Mouse (Mus musculus): Measurements from ENCODE around the gene Map3k6.
A peak's percentile ranks its signal among the peaks of the same experiment; 100 is the strongest.

Map3k6 gene

DNA sequence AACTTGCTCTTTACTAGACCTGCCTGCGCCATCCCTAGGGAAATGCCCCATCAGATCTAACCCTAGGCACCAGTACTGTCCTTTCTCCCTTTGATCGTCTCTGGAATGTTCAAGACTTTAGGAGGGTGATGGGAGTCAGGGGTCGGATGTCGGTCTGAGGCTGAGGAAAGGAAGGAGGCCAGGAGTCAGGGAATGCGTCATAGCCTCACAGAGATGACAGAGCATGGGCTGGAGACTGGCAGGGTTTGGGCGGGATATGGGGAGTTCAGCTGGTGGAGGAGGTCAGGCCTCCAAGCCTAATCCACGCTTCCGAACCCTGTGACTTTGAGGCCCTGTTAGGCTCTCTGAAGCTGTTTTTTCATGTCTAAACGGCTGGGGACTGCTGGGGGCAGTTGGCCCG is 27.0 kb upstream of the Map3k6 start:
- DNase-seq (ENCODE audit: low spot score in 2 of 2) = no peak

DNA sequence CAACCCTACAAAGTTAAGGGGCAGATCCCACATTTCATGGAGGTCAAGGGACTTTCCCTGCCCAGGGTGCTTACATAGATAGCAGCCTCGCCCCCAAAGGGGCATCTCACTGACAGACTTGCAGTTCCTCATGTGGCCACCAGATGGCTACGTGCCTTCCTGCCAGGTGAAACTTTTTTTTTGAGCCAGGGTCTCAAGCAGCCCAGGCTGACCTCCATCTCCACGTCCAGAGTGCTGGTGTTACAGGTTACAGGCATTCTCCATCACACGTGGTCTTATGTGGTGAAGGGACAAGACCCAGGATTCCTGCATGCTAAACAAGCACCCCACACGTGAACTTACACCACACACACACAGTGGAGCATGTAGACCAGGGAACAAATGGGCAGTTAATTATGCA is 23.0 kb upstream of the Map3k6 start:
- DNase-seq (ENCODE audit: low spot score in 2 of 2) = peak; percentile 67 to 89

DNA sequence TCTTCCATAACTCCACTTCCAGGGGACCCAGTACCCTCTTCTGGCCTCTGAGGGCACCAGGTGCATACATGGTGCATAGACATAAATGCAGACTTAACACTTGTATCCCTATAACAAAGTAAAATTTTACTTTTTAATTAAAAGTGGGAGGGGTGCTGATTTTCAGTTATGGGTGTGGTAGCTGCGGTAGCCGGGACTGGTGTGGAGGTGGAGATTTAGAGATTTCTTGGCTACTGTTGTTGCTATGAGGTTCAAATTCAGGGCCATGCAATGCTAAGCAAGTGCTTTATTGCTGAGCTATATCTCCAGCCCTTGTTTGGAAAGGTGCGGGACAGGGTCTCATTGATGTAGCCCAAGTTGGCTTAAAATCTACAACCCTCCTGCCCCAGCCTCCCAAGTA is 21.9 kb upstream of the Map3k6 start:
- DNase-seq (ENCODE audit: low spot score in 2 of 2) = no peak

DNA sequence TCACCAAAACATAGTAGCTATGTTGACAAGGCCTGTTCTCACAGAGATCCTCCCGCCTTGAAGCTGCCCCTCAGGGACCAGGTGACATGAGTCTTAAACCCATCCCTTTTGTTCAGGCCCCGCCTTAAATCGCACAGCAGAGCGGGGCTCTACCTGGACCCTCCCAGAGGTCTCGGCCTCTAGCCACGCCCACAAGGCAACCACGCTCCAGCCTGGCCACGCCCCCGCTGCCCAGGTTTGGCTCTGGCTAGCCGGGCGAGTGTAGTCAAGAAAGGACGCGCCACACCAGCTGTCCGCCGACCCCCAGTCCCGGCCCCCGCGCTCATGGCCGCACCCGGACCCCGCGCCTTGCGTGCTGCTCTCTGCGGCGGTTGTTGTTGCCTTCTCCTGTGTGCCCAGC is 20.0 kb upstream of the Map3k6 start:
- no peak for DNase-seq (ENCODE audit: low spot score in 2 of 2)

DNA sequence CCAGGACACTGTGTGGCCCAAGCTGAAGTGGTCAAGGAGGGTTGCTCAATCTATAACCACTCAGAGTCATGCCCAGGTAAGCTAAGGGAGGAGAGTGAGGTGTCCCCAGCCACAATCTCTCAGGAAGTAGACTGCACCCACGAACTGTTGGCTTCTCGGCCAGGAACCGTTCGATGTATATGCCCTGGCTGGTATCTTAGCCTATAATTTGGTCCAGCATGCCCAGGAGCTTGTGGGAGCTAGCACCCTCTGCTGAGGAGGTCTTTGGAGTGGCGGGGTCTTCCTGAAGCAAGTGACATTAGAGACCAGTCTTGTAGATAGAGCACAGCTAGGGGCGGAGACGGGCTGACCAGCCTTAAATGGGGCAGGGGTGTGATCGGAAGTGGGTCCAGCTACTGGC is 18.9 kb upstream of the Map3k6 start:
- DNase-seq (ENCODE audit: low spot score in 2 of 2) = no peak

DNA sequence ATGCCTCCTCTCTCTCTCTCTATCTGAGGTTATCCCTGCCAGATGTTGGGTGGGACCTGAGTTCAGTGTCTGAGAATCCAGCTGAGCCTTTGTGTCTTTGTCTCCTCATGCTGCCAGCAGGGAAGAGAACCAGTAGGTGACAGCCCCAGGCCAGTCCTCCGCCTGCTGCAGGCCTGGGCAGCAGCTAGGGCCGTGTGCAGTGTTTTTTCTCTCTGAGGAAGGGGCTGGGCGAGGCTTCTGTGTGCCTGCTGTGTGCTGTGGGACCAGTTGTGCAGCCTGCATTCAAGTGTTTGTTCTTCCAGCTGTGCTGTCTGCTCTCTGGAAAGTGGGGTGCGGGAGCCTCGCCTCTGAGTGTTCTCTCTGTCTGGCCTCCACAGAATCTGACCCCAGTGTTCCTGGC is 16.7 kb upstream of the Map3k6 start:
- DNase-seq (ENCODE audit: low spot score in 2 of 2) = no peak

DNA sequence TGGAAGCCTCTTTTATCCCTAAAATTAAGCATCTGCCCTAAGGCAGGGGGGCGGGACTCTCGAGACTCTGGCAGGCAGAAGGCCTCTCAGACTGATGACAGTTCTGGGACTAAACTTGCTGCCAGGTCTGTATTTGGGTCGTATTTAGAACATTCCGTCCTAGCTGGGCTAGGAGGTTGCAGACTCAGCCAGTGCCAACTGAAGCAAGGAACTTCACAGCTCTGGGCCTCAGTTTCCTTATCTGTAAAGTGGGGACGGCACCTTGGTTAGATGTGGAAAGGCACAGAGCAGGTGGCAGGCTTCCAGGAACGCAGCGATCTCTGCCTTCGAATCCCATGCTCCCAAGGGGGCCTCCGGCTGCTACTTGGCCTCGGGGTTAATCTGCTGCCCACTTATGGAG is 14.5 kb upstream of the Map3k6 start:
- DNase-seq (ENCODE audit: low spot score in 2 of 2) = no peak

DNA sequence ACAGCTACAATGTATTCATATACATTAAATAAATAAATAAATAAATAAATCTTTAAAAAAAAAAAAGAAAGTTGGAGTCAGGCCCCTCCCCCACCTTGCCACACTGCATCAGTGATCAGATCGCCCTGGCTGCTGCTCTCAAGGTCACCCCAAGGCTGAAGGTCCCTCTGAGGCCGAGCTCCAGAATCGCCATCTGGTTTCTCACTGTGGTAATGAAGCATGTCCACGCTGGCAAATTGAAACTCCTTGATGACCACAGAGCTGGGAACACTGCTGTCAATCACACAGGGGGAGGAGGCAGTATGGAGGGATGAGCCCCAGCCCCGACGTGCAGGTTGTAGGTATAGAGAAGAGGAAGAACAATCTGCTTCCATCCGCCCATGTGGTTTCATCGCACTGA is 13.0 kb upstream of the Map3k6 start:
- DNase-seq (ENCODE audit: low spot score in 2 of 2) = no peak

DNA sequence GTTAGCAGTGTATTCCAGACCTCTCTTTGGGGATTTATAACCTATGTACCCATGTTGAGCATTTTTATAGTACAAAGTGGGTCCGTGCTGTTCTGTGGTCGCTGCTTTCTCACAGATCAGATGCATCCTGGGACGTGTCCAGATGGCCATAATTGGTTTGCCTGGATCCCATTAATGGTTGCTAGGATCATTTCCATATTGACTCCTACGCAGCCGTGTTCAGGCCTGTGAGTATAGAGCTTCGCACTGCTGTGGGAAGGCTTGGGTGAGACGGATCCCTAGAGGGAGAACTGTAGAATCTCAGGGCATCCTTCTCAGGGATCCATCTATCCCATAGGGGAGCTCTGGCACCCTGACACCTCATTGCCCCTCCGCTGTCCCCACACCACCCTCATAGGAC is 11.0 kb upstream of the Map3k6 start:
- DNase-seq (ENCODE audit: low spot score in 2 of 2) = no peak

DNA sequence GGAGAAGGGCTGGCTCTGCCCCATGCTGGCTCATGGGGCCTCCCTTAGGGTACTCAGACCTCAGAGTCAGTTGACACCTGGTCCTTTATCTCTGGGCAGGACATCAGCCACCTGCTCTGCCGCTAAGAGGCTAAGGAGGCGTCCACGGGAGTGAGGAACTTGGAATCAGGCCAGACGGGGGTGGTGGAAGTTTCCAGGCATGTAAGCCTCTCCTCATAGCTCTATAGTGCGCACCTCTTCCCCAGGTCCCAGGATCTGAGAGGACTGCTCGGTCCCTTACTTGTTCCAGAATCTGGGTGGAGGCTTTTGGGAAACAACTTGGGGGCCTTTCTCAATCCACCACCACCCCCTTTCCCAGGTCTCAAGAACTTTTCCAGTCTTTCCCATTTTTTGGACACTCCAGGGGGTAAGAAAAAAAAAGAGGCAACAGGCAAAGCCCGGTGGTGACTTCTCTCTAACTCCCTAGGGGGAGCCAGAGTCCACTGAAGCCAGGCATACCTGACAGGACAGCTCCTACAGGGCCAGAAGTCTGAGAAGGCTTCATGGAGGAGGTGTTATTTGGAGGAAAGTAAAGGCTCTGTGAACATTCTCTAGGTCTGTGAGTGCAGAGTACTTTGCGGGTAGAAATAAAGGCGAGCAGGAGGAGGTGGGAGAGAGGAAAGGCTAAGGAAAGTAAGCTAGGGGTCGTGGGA is 7.2 kb upstream of the Map3k6 start:
- DNase-seq (ENCODE audit: low spot score in 2 of 2) = peak in 1 of 2 experiments; percentile 50

DNA sequence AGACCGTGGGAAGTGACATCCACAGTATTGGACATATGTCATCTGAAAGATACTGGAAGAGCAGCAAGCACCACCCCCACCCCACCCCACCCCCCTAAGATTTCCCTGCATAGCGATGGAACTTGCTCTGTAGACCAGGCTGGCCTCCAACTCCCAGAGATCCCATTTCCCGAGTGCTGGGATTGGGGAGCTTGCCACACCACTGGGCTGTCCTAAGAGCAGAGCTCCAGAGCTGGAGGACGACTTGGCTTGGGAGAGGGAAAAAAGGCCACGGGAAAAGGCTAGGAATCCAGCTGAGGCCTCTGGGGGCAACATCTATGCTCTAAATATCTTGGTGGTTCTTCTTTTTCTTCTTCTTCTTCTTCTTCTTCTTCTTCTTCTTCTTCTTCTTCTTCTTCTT is 5.8 kb upstream of the Map3k6 start:
- DNase-seq (ENCODE audit: low spot score in 2 of 2) = no peak

DNA sequence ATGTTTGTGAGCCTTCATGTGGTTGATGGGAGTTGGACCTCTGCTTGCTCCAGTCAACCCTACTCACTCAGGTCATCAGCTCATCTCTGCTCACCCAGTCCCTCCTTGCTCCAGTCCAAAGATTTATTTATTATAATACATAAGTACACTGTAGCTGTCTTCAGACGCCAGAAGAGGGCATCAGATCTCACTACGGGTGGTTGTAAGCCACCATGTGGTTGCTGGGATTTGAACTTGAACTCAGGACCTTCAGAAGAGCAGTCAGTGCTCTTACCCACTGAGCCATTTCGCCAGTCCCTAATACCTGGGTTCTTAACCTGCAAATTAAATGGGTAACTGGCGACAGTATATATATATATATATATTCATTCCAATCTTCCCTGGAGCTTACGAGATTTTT is 5.2 kb upstream of the Map3k6 start:
- DNase-seq (ENCODE audit: low spot score in 2 of 2) = no peak

DNA sequence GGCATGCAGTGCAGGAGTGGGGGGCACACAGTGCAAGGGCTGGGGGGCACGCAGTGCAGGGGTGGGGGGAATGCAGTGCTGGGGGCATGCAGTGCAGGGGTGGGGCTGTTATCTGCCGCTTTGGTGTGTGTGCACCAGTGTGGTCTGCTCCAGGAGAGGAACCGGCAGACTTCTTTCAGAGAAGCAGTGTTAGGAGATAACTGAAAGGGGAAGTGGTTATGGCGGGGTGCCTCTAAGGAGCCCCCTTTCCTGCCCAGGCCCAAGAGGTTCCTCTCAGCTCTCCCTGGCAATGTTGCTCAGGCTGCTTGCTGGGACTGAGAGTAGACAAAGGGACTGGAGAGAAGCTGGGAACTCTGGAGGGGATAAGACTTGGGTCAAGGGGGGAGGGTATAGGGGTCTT is 2.7 kb upstream of the Map3k6 start:
- peak in 1 of 2 experiments; percentile 52 for DNase-seq (ENCODE audit: low spot score in 2 of 2)

DNA sequence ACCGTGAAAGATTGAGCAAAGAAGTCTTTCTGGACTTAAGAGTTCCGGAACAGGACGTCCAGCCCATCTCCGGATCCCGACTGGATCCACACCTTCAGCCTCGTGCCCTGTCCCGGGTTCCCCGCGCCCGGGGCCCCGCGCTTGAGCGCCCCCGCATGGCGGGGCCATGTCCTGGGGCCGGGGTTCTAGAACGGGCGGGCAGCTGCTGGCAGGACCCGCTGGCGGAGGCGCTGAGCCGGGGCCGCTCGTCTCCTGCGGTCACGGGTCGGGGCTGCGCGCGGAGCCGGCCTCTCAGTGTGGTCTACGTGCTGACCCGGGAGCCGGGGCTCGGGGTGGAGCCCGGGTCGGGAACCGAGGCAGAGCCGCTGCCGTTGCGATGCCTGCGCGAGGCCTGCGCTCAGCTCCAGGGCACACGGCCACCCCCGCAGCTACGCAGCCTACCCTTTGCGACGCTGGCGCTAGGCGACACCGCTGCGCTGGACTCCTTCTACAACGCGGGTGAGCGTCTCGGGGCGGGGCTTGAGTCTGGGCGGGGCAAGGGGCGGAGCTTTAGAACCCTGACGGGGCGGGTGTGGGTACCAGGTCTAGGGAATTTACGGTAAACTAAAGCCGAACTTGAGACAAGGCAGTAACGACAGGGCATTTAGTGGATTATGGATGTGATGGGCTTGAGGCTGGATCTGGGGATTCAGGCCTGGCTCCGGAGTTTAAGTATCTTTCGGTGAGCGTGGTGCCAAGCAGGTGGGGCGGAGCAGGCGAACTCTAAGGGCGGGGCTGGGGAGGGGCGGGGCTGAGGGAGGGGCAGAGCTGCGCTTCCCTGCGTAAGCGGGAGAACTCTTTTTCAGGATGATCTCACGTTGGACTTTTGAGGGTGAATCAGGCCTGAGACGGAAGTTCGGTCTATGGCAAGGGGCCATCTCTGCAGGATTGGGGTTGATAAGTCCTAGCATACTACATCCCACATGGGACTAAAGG is 603 bp downstream of the Map3k6 start:
- peak; percentile 94 to 97 for DNase-seq (ENCODE audit: low spot score in 2 of 2)

DNA sequence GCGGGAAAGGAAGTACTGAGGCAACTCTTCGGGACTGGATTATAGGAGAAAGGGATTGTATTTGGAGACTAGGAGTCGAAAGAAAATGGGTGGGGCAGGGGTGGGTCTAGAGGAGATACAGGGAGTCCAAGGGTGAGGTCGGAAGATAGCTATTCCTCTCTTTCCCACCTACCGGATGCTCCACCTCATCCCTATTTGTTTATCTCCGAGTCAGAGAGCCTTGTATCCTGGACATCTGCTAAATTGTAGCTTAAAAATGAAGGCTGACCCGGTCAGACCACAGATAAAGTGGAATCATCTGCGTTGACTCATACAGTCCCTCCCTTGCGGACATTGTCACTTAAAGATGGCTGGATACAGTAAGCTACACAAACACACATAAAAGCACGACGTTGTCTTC is 1.3 kb downstream of the Map3k6 start:
- no peak for DNase-seq (ENCODE audit: low spot score in 2 of 2)

DNA sequence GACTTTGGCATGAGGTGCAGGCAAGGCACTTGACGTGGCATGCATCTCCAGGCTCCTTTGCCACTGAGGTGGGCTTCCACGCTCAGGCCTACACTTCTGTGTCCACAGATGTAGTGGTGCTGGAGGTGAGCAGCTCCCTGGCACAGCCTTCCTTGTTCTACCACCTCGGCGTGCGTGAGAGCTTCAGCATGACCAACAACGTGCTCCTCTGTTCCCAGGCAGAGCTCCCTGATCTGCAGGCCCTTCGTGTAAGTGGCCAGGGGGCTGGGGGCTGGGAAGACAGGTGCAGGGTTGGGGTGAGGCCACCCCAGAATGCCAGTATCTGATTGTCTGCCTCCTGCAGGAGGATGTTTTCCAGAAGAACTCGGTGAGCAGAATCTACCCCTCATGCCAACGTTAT is 2.1 kb downstream of the Map3k6 start:
- no peak for DNase-seq (ENCODE audit: low spot score in 2 of 2)

DNA sequence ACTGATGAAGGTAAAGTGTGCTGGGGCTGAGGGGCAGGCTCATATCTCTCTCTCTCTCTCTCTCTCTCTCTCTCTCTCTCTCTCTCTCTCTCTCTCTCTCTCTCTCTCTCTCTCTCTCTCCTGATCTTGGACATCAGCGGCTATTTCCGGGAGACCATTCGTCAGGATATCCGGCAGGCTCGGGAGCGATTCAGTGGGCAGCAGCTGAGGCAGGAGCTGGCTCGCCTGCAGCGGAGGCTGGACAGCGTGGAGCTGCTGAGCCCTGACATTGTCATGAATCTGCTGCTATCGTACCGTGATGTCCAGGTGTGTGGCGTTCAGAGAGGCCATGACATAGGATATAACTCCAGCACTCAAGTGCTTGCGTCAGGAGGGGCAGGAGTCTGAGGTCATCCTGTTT is 2.9 kb downstream of the Map3k6 start:
- no peak for DNase-seq (ENCODE audit: low spot score in 2 of 2)

DNA sequence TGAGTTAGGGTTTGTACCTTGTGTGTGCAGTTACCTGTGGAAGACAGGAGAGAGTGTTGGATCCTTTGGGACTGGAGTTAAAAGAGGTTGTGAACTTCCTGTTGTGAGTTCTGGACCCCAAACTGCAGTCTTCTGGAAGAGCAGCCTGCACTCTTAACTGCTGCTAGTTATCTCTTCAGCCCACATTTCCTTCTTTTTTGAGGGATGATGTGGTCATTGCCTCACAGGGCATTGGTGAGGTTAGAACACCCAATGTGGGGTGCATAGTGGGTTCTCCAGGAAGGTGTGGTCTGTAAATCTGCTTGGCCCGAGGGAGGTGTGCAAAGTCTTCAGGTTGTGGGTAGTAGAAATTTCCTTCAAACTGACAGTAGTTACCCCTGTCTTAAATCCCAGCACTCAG is 3.7 kb downstream of the Map3k6 start:
- DNase-seq (ENCODE audit: low spot score in 2 of 2) = no peak

DNA sequence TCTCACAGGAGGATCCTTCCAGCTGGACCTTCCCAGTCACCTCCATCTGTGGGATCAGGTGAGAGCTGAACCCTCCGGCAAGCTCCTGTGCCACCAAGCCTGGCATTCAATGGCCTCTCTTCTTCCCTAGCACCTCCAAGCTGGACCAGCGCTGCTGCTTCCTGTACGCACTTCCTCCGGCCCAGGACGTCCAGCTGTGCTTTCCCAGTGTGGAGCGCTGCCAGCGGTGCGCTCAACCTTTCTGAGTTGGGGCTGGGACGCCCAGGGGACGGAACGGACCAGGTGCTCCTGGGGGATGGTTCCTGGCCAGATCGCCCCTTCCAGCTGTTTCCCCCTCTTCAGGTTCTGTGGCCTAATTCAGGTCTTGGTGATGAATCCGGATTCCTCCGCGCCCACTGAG is 6.5 kb downstream of the Map3k6 start:
- peak in 1 of 2 experiments; percentile 65 for DNase-seq (ENCODE audit: low spot score in 2 of 2)

DNA sequence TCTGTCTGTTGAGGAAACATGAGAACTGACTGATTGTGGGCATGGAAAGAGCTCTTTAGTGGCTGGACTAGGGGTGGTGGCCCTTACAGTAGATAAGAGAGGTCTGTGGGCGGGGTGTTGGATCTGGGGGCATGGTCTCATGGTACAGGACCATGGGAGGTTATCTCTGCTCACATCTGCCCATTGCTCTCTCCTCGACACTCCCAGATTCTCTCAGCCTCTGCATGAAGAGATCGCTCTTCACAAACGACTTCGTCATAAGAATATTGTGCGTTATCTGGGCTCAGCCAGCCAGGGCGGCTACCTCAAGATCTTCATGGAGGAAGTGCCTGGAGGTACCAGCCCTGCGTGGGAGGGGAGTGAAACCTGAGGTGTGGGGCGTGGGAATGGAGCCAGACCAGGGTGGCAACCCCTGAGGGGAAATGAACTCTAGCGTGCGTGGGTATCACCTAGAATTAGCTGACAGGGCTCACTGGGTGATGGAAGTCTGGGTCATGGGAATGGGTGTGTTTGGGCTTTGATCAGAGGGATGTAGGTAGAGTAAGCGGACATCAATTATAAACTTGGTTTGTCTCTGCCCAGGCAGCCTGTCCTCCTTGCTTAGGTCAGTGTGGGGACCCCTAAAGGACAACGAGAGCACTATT is 7.3 kb downstream of the Map3k6 start:
- DNase-seq (ENCODE audit: low spot score in 2 of 2) = peak; percentile 65 to 74

DNA sequence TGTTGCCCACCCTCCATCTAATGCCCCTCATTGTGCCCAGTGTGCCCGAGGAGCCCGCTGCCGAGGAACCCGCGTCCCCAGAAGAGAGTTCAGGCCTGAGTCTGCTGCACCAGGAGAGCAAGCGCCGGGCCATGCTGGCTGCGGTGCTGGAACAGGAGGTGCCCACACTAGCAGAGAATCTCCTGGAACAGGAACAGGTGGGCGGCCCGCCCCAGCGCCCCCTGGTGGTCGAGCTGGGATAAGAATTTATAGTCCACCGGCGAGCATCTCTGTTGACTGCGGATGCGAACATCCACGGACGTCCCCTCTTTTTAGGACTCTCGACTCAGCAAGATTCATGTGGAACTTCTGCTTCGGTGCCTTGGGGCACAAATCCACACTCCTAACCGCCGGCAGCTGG is 10.0 kb downstream of the Map3k6 start:
- peak; percentile 88 to 97 for DNase-seq (ENCODE audit: low spot score in 2 of 2)

DNA sequence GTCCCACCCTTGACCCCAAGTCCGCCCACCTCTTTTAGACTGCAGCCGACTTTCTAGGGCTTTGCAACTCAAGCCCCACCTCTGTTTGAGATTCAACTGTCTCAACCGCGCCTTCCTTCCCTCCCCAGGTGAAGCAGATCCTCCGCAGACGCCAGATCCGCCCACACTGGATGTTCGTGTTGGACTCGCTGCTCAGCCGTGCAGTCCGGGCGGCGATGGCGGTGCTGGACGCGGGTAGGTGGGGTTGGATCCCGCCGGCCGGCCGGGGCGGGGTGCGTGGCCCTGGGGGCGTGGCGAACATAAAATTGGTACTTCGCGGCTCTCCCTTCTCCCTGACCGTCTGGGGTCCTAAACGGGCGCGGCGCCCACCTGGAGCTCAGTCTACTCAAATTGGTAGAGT is 10.6 kb downstream of the Map3k6 start:
- peak in 1 of 2 experiments; percentile 65 for DNase-seq (ENCODE audit: low spot score in 2 of 2)

DNA sequence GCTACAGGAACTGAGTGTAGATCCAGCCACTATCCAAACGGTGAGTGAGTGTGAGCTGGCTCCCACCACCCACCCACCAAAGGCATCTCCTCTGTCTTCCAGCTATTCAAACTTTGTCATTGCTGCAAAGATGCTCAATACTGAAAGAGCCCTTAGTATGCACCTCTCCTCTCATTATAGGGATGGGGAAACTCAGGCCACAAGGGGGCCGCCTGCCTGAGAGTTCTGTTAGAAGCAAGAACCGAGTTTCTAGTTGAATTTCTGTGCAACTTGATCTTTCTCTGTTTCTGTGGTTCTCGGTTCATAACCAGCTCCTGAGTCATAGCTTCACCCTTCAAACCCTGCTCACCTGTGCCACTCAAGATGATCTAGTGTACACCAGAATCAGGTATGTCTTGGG is 11.5 kb downstream of the Map3k6 start:
- DNase-seq (ENCODE audit: low spot score in 2 of 2) = no peak

All from spleen, postnatal 4 days (tissue).